Mouse (Mus musculus) cerebellum, adult 11-12 months (tissue): Measurements from ENCODE around the gene Ak7.

Experiments used
- DNase-seq: peaks from one replicate; pipeline ENCODE4 v3.0.0; 2022

The Ak7 gene

GRCm38 (mm10) chr12:105789885-105790284 lies 84.1 kb downstream of the Ak7 start:
- DNase-seq = no peak

DNA sequence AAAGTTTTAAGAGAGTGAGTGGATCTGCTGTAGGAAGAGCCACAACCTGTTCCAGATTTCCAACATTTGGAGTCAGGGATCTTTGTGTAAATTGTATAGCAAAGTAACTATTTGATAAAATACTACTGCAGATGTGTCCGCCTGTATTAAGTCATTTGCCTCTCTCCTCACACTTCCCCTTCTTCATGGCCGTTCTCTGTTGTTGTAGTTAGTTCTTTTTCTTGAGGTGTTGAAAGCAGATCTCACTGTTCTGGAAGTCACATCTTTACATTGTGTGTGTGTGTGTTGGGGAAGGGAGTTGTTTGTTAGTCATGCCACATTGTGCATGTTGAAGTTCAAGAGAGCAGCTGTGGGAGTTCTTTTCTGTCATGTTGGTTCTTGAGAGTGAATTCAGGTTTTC lies 89.1 kb downstream of the Ak7 start:
- DNase-seq = no peak

DNA sequence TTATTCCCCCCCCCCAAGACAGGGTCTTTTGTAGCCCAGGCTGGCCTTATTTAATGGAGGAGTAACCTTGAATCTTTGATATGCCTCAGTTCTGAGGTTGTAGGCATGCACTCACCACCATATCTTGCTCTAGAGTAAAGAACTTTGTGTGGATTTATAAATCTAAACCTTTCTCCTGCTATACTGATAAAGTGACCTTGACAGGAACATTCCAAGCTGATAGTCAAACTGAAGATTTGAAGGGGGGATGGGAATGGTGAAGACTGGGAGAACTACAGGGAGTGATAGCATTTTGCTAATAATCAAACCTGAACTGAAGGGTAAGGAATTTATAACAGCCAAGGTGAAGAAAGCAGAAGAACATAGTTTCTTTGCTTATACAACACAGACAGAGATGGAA lies 92.2 kb downstream of the Ak7 start:
- DNase-seq = no peak

GRCm38 (mm10) chr12:105805790-105806189 lies 100.0 kb downstream of the Ak7 start:
- no peak for DNase-seq

GRCm38 (mm10) chr12:105806205-105806604 lies 100.4 kb downstream of the Ak7 start:
- no peak for DNase-seq

DNA sequence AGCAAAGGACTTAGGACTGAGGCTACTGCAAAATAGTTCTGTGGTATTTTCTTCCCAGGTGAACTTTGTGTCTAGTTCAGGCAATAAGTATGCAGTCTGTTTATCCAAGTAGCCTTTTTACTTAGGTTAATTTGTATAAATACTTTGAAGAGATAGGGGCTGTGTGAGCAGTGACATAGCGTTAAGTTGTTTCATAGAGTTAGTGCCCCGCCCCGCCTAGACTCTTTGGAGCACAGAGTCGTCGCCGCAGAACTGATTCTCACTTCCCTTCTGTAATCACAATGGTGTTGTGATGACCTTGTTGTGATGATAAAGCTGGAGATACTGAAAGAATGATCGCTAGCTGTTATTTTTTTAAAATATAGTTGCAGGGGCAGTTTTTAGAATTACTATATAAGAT lies 101.6 kb downstream of the Ak7 start:
- DNase-seq = no peak

- DNase-seq = no peak
Measured at GRCm38 (mm10) chr12:105808945-105809344, 103.2 kb downstream of the Ak7 start.

DNA sequence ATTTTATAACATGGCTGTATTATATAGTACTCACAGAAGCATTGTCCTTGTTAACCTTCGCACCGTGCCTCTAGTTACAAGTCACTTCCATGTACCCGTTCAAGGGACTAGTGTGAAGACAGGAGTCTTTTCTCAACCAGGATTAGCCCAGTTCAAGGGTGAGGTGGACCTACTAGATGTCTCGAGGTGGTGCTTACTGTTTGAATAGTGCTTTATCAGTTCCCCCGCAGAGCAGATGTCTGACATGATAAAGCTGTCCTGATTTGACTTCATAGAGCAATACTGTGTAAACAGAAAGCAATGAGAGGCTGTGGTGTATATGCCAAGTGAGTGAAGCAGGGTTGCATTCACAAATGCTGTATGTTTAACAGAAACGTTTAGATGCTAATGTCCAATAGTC lies 104.8 kb downstream of the Ak7 start:
- no peak for DNase-seq

GRCm38 (mm10) chr12:105813957-105814356 lies 108.2 kb downstream of the Ak7 start:
- no peak for DNase-seq

DNA sequence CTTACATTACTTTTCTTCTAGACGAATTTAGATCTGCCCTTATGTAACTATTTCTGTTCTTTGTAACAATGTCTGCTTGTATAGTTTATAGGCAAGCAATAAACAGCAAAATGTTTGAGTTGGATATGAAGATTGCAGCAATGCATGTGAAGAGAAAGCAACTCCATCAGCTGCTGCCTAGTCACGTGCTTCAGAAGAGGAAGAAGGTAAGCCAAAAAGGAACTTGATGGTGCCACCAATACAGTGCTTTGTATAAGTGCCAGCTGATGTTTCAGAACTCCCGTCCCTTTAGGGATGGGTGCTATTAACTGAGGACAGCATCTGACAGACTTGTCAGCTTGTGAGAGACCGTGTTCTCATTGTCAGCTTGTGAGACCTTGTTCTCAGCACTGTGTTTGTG lies 117.7 kb downstream of the Ak7 start:
- DNase-seq = no peak

- DNase-seq = no peak
Measured at GRCm38 (mm10) chr12:105824743-105825142, 119.0 kb downstream of the Ak7 start.

DNA sequence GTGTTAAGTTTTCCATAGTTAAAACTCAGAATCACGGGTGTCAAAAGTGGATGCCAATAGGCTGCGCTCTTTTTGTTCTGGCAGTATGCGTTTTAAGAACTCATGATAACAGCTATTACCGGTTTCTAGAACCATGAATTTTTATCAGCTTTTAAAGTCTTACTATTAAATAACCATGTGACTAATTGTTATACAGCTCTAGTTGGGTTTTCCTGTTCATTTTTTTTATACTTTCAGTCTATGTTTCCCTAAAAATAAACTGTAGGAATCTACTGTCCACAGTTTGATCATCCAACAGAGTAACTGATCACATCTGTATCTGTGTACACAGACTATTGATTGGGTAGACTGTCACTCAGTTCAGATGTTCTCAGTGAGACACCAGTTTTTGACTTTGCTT lies 119.5 kb downstream of the Ak7 start:
- DNase-seq = no peak
